Mouse (Mus musculus) urinary bladder, postnatal 25 days (tissue): Measurements from ENCODE around the gene Srsf3.
A peak's percentile ranks its signal among the peaks of the same experiment; 100 is the strongest.
"Not testable (repeated sequence)": the region's sequence is repeated elsewhere in the genome, so short reads cannot be mapped to it uniquely, and the experiment has no call there.

Experiments
- DNase-seq: peaks from one replicate; pipeline ENCODE4 v3.0.0; 2022; ENCODE audit warnings: low spot score

The Srsf3 gene

DNA sequence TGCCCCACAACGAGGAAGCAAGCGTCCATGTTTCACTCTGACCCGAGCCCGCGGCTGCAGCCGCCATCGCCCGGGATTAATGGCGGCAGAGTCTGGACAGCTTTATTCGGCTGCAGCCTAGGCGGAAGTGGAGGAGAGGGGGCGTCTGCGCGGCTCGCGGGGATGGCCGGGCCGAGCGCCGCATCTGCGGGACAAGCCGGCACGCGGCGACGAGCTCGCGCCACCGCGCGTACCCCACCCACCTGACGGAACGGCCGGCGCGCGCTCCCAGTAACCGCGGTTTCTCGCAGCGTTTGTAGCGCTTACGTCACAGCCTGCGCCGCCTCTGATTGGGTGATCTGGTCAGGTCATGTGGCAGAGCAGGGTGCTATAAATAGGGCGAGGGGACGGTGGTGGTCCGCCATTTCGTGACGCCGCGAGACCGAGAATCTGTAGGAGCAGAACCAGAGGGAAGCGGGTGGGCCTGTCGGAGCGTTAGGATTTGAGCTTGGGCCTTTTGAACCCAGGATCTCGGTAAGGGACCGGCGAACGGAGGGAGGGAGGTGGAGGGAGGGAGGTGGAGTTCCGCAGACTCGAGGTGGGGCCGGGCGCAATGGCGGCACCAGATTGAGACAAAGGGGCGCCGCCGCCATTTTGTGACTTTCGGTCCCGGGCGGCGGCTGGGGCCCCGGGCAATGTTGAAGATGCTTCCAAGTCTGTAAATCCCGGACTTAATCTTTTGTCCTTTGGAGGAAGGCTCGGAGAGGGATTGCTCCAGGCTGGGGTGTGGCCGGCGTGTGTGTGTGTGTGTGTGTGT, at the start of gene Srsf3:
TSS of gene Srsf3 (plus strand) at position 355 of the 796 bp plus-strand sequence.
- DNase-seq = peak; percentile 96

DNA sequence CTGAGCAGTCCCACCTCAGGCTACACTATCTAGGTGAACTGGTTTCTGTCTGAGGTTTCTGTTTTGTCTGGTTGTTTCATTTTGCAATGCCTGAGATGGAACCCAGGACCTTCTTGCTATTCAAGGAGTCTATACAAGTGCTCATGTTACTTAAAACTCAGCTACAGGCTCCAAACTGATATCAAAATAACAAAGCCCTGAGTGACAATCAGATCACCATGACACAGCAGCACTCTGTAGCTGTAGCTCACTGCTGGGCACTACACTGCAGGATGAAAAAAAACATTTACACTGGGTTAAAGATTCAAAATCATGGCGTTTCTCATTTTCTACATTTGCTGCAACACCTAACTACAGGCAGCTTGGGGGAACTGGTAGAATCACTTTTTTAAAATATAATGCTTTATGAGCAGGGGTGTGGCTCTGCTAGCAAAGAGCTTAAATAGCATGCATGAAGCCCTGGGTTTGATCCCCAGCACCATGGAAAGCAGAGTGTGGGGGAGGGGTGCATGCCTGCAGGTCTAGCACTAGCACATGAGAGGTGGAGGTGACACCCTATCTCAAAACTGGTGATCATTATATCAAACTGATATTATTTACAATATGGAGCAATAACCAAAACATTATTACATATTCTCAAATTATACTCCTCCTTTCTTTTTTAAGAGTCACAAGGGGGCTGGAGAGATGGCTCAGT, 47.6 kb upstream of the Srsf3 start:
- no peak for DNase-seq

DNA sequence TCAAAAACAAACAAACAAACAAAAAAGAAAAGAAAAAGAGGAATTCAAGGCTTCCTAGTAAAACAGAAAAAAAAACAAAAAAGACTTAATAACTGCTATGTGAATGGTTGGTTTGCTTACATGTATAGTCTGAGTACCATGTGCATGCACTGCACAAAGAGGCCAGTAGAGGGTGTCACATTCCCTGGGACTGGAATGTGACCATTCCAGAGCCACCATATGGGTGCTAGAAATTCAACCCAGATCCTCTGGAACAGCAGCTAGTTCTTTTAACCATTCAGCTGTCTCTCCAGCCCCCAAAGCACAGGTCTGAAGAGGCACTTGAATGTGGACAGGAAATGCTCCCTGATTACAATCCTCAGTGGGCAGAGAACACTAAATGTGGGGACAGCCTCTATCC, 45.6 kb upstream of the Srsf3 start:
- DNase-seq = no peak

DNA sequence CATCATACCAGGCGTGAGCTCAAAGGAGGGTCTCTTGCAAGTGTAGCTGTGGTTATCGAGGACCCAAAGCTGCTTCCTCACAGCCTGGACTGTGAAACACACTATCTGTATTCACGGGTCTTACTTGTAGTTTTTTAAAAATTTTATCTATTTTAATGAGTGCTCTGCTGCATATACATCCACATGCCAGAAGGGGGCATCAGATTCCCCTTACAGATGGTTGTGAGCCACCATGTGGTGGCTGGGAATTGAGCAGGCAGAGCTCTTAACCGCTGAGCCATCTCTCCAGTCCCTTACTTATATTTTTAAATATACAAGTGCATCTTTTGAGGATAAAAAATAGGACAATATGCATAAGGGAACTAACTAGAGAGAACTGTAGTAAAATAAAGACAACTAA, 44.7 kb upstream of the Srsf3 start:
- DNase-seq = no peak

DNA sequence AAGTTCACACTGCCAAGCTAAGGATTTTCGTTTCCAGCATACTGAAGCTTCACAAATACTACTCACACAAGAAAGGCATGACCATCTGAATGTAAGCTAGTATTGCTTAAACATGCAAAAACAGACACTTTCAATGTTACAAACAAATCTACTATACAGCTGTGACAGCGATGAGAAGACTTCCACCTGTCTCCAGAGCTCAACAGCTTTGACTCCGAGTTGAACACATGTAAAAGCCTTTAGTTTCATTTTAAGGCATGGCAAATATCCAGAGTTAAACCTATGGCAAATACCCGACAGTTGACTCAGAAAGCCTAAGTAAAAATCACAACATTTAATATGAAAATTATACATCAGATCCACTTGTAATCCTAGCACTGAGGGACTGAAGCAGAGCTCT, 44.1 kb upstream of the Srsf3 start:
- no peak for DNase-seq

DNA sequence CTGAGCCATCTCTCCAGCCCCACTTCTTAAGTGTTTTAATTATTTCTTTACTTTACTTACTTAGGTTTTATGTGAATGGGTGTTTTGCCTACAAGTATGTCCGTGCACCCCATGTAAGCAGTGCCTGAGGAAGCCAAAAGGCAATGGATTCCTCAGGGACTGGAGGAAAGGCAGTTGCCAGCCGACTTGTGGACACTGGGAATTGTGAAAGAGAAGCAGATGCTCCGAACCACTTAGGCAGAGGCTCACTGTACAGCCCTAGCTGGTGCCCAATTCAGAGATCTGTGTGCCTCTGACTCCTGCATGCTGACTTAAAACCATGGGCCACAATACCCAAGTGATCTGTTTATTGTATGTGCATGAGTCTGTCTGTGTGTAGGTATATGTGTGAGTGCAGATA, 43.4 kb upstream of the Srsf3 start:
- DNase-seq = no peak

DNA sequence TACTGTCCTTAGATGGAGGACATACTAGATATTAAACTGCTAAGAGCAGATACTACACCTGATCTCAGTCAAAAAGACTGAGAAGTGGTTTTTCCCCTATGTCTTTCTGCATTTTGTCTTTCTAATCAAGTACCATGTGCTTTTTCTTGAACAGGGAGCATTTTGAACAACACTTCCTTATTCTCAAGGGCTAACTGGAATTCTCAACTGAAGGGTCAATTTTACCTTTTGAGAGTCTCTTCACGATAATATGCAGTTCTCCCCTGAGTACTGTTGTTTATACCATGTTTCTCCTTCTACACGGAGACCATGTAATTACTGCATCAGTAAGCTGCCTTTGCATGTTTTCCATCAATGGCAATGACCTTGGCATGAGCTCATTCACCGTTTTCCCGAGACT, 42.4 kb upstream of the Srsf3 start:
- DNase-seq = no peak

DNA sequence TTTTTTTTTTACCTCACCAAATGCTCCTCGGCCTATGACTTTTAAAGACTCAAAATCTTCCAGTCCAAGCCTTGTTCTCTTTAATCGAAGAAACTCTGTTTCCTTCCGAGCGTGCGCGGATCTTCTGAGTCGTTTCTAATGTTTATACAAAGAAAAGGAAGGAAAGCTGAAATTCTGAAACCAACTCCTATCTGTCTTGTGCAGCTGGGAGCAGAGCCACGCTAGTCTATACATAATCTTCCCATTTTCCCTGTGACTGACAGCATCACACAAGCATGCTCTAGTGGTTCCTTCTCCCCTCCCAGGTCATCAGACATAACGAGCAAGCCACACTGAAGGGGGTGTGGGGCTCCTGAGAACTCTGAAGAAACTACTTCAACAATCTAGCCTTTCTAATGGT, 41.1 kb upstream of the Srsf3 start:
- DNase-seq = no peak

DNA sequence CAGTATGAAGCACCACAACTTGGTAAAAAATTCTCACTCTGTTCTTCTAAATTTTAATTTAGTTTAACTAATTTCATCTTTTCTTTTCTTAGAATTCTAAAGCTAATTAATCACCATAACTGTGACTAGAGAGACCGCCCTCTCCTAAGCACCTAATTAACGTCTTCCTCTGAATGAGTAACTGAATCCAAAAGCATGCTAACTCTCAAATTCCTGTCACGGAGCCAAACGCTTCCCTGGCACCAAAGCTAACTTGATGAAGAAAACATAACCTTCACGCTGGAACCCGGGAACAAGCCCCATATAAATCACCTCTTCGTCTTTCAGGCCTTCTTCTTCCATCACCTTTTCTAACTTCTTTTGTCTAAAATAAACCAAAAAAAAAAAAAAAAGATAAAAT, 40.3 kb upstream of the Srsf3 start:
- no peak for DNase-seq

DNA sequence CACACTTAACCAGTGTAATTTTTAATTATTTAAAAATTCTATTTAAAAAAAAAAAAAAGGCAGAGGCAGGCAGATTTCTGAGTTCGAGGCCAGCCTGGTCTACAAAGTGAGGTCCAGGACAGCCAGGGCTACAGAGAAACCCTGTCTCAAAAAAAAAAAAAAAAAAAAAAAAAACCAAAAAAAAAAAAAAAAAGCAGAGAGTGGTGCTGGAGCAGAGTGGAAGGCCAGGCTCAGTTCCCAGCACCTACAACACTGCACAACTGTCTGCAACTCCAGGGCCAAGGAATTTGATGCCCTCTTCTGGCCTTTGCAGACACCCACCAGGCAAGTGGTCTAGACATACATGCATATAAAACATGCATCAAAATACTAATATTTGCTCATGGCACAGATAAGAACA, 39.4 kb upstream of the Srsf3 start:
- not testable (repeated sequence) for DNase-seq

DNA sequence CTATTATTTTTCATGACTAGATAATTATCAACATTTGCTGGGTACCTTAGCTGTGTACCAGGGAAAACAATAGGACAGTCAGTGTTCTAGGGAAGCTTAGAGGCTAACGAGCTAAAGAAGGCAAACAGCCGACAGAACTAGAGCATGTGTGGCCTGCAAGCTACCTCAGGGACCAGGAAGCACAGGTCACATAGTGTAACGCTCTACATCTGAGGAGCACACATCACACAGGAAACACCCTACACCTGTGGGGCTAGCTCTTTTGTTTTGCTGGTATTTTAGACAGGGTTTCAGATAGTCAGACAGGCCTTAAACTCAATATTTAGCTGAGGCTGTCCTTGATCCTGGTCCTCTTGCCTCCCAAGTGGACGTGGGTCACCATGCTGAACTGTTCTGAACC, 37.8 kb upstream of the Srsf3 start:
- DNase-seq = no peak

DNA sequence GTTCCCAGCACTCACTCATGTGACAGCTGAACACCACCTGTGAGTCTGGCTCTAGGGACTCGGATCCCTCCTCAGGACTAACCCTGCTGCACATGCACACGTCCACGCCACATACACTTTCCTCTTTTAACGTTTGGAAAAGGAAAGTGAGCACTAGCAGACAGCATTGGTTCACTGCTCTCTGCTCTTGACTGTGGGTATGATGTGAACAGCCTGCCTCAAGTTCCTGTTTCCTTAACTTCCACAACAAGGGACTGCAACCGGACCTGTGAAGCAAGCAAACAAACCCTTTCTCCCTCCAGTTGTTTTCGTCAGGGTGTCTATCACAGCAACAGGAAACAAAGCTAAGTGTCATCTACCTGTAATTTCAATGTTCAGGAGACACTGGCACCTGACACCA, 32.0 kb upstream of the Srsf3 start:
- DNase-seq = no peak

DNA sequence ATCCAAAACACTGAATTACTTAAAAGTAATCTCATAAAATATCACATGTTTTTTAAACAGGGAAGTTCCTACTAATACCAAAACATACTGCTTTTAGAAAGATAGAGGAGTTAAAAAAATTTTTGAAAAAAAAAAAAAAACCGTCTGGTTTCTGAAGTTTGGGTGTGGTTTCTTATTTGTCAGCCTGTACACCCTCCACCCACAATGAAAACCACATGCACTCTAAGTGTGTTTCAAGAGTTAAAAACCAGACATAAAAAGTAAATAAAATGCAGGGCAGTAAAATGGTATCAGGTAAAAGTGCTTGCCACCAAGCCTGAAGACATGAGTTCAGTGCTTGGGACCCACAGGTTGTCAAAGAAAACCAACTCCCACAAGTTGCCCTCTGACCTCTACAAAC, 28.7 kb upstream of the Srsf3 start:
- DNase-seq = no peak

DNA sequence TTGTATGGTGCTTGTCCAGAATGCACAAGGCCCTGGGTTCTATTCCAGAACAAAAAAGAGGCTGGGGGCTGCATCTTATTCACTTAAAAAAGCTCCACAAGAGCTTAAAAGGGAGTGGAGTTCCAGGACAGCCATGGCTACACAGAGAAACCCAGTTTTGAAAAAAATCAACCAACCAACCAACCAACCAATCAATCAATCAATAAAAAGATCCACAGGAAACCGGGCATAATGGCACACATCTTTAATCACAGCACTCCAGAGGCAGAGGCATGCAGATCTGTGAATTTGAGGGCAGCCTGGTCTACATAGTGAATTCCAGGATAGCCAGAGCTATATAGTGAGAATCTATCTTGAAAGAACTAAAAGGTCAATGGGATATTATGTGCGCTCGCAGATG, 27.4 kb upstream of the Srsf3 start:
- no peak for DNase-seq

DNA sequence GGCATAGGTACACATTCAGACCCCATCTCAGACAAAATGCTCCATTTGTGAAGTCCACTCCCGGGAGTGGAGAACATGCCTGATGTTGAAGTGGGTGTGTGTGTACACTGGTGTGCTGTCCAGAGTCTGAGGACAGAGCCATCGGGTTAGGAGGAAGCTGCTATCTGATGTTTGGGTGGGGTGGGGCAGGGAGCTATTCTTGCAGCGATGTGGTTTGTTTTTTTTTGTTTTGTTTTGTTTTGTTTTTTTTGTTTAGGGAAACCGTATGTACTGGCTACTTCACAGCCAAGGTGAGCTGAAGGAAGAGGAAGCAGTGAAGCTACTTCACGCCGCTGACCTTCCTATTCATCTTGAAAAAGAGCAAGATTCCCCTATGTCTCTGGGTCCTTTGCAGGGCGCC, 25.6 kb upstream of the Srsf3 start:
- DNase-seq = no peak

DNA sequence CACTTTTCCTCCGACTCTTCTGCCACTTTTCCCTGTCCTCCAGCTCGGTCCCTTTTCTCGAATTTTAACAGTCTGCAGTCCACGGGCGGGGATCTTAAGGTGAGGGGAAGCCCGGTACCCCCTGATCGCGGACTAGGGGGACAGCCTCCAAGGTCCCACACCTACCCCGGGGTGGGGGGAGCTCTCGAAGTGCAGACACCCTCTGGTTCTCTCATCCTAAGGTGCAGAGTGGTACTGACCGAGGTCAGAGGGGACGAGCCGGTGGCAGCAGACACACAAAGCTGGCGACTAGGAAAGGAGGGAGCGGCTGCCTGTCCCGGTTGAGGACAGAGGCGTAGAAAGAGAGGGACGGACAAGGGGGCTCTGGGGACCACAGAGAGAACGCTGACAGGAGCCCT, 25.2 kb upstream of the Srsf3 start:
- no peak for DNase-seq

DNA sequence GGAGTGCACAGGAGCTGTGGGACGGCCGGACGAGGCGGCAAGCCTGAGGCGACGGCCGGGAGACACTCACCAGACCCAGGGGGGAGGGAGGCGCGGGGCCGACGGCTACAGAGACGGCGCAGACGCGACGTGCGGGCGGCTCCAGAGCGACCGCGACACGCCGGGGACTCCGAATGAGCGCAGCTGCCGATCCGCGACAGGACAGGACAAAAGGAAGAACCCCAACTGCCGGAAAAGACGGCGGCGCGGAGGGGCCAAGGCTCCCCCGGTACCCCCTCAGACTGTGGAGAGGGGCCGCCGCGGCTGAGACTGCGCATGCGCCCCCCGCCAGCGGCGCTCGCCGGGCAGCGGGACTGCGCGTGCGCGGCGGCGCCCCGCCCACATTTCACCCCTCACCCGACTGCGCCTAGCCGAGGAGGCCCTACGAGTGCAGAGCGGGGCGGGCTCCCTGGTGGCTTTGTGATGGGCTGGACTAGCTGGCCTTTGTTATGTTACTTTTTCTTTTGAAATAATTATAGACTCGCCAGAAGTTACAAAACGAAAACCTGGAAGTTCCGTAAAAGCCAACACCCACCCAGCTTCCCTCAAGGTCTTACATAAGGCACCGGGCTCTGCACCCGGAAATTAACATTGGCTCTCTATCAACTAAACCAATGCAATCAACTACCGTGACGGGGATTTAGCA, 24.6 kb upstream of the Srsf3 start, which contains the start of gene Stk38:
TSS of gene Stk38 (minus strand) at position 355 of the 685 bp plus-strand sequence.
- peak; percentile 95 for DNase-seq

DNA sequence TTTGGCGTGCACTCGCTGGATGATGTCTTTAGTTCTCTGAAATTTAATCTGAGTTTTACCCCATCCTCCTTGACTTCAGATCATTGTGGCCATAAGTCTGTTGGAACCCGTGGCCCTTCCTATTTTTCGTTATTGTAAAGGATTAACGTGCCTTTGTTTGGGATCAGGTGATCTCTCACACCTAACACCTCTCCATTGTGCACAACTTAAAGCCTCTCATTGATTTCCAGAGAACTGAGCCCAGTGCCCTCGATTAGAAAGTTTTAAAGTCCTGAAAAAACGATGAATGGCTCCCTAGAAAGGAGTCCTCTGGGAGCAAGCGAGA, 24.1 kb upstream of the Srsf3 start:
- DNase-seq = no peak

DNA sequence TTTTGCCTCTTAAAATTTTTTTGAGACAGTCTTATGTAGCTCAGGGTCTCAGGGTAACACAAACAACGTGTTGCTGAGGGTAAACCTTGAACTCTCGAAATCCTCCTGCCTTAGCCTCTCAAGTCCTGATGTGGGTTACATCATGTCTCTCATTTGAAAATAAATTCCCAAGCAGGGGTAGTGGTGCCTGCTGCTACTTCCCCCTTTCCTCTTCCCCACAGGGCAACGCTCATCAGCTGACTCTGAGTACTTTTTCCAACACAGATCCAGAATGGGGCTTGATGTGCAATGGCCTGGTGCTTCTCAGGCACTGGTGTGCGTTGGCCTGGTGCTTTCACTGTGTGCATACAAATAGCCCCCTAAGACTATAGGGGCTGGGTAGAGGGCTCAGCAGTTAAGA, 23.2 kb upstream of the Srsf3 start:
- no peak for DNase-seq

DNA sequence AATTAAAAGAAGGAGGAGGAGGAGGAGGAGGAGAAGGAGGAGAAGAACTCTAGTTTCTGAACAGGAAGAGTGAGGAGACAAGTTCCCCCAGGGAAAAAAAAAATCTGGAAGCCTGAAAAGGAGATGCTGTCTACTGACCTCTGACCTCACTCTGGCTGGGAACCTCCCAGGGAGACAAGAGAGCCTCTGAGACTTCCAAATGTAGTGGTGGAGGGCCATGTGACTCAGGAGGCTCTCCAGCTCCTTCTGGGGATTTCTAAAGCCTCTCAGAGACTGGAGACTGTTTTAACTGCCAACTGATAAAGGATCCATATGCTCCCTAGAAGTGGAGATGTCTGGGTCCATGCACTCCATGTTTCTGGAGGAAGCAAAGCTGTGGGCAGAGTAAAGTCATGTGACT, 18.2 kb upstream of the Srsf3 start:
- no peak for DNase-seq

DNA sequence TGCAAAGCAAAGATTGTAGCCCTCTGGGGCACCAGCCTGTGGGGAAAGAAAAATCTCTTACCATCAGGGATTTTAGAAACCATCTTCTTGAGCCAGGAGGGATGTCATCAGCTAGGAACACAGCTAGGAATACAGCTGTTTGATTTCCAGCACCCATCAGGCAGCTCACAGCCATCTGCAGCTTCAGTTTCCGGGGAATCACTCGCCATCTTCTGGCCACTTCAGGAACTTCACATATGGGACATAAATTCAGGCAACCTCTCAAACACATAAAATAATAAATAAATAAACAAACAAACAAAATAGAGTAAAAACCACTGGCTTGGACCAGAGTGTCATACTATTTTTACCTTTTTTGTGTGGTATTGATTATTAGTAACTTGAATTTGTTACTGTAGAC, 16.8 kb upstream of the Srsf3 start:
- no peak for DNase-seq

DNA sequence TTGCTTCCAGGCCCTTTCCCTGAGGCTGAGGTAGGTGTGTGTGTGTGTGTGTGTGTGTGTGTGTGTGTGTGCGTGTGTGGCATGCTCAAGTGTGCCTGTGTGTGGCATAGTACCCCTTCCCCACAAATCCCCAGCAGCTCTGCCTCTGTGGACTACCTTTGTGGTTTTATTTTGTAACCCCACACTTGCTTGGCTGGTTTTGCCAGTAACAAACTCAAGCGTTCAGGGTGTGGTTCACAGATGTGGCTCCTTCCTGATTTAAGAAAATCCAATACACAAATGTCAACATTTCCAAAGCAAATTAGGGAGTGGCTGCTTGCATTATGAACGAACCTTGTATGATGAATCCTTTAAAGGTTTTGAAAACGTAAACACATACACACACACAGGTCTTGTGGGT, 15.7 kb upstream of the Srsf3 start:
- DNase-seq = no peak

DNA sequence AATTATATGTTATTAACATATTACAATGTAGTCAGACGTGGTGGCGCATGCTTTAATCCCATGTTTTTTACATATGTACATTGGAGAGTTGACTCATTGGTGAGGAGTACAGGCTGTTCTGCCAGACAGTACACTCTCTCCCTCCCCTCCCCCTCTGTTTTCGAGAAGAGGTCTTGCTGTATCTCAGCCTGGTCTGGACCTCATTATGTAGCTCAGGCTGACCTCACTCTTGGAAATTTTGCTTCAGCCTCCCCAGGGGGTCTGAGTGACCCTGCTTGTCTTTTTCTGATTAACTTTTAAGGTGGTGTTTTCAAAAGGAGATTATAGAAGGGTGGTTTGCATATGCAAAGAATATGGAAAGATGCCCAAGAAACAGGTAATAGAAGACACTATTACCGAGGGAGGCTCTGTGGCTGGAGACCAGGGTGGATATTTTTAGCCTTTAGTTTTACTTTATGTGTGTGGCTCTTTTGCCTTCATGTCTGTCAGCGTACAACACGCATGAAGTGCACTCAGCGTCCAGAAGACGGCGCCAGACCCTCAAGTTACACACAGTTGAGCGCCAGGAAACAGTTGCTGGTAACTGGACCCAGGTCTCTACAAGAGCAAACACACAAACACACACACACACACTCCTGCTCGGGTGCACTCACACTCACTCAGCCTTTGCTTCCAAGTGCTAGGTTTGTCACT, 14.0 kb upstream of the Srsf3 start:
- DNase-seq = no peak
